Mouse (Mus musculus) layer of hippocampus, adult 9-11 months (tissue): Measurements from ENCODE around the gene Tomm22.

Experiments used
- DNase-seq: peaks from one replicate; pipeline ENCODE4 v3.0.0; 2022

The Tomm22 gene

DNA sequence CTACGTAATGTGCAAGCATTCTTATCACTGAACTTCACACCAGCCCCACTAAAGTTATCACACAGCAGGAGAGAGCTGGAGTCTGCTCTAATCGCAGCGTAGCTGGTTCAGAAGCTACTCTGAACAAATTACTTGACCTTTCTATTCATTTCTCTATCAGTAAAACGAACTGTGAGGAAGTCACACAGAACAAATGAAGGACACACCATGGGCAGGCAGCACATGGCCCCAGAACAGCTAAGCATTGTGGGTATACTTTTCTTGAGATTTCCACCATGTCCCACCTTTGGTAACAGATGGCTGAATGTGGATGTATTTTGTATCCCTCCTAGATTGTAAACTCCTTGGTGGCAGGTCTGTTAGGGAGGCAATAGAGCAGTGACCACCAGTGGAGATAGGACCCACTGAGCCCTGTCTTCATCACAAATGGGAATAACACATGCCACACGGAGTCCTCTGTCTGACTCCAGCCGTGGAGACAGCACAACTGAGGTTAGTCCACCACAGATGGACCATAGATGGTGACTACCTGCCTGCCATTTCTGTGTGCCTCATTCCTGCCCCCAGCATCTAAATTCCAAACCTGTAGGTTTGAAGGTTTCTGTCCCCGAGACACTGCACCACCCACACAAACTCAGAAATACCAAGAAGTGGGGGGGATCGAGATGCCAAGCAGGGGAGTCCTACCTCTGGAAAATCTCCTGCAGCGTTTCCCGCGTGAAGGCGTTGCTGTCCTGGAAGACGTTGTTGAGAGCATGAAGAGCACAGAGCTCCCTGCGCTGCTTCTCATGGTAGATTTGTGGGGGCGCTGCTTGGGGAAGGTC is 15.6 kb downstream of the Tomm22 start:
- no peak for DNase-seq

DNA sequence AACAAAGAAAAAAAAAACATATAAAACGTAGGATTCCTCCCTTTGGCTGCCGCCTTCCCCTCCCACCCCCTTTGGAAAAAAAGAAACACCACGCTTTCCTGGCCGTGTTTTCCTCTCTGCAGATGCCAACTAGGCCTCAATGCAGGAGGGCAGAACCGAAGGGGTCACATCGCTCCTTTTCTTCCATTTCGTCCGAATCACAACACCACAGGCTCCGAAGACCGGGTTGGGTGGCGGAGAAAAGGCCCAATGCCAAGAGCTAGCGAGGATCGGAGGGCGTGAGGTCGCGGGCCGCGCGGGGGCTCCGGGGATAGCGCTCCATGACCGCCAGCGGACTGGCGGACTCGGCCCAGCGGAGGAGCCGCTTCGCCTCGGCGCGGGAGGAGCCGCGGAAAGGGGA is 16.5 kb downstream of the Tomm22 start:
- DNase-seq: no peak

DNA sequence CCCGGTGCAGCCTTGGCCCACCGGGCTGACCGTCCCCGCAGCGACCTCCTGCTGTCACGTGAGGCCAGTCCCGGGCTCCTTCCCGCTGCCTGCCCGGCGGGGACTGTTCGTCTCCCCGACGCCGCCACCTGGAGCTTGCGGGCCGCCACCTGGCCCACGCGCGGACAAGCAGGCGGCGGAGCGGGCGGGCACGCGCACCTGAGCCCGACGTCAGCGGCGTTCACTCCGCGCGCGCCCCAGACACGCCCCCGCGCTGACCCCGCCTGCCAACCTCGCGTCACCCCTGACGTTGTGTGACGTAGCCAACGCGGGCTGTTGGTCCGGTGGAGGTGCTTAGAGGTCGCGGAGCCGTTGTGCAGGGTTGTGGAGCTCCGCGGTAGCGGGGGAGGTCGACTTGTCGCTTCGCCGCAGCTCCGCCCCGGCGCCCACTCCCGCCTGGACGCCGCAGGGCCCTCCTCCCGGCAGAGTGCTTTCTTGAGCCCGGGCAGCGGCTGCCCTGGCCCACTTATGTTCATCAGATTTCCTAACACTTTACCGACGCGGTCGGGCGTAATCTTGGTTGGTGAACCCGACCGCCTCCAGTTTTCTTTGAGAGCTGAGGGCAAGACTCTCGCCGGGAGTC is 17.1 kb downstream of the Tomm22 start, which contains the start of gene Josd1:
Josd1 (minus strand) TSS at position 274 of the 622 bp plus-strand sequence.
- DNase-seq: peak; percentile 92

DNA sequence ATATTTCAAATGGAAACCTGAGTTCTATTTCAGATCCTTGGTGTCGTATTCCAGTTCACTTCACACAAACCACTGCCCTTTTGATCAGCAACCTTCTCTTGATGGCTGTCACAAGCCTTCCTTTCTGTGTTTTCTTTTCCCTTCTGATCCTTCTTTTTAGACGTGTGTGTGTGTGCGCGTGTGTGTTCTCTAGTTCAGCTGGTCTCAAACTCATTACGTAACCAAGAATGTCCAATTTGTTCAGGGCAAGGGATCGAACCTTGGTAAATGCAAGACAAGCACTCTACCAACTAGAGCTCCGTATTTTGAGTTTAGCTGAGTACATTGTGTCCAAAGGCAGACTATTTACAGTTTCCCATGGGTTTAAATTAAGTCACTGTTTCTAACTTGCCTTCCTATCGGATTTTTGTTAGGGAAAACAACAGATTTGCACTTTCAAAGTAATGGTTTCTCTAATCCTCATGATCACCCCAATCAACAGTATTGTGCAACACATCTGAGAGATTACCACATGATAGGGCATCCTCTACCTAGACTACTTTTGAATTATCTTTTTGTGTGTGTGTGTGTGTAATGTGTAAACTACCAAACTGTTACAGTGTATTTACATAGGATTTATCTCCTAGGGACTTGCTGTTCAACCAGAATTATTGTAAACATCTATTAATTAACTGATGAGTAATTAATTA is 17.8 kb downstream of the Tomm22 start:
- no peak for DNase-seq

DNA sequence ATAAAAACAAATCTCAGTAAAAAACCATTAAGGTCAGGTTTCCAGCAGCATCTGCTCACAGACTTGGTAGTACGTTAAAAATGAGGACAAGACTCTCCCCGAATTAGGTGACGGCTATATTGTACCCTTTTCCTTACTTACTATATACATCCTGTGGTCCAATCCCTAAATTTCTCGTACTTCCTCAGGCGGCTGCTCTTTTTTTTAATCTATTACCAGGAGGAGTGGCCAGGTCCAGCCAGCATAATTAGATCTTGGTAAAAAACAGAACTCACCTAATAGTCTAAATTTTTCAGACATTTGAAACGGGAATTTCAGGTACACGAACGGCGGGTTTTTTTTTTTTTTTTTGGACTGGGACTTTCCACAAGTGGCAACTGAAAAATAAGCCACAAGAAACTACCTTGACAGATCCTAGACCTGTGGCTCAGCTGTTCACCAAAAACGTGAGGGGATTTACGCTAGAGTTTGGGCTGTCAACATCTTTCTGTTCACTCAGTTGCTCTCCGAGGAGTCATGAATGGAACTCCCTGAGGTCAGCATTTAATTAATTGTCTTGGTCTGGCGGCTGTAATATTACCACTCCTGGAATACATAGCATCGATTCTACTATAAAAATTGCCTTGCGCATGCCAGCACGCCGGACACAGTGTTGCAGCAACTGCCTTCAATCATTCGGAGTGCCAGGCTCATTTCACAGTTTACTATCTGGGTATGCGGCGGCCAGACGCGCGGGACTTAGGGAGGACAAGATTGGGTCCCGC is 19.2 kb downstream of the Tomm22 start:
- no peak for DNase-seq

DNA sequence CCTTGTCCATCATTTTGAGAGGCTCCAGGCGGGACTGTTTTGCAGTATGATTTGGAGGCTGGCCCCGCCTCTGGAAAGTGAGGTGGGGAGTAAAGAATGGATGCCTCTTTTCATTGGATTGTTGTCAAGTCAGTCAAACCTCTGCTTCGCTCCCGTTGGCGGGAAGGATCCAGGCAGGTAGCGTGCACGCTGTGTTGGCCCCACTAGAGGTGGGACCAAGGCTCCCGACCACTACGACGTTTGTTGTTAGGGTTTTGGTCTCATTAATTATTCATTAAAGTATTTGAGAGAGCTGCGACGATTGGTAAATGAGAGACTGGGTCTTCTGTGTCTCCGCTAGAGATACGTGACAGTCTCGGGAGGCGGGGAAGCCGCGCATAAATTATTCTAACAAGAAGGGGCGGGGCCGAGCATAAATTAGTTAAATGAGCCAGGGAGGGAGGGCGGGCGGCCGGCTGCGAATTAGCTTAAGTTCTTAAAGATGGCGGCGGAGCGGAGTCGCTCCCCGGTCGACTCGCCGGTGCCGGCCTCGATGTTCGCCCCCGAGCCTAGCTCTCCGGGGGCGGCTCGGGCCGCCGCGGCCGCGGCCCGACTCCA is 19.9 kb downstream of the Tomm22 start, which contains the start of gene Gtpbp1:
Gtpbp1 (plus strand) TSS at position 420 of the 597 bp plus-strand sequence.
- DNase-seq: peak; percentile 100

DNA sequence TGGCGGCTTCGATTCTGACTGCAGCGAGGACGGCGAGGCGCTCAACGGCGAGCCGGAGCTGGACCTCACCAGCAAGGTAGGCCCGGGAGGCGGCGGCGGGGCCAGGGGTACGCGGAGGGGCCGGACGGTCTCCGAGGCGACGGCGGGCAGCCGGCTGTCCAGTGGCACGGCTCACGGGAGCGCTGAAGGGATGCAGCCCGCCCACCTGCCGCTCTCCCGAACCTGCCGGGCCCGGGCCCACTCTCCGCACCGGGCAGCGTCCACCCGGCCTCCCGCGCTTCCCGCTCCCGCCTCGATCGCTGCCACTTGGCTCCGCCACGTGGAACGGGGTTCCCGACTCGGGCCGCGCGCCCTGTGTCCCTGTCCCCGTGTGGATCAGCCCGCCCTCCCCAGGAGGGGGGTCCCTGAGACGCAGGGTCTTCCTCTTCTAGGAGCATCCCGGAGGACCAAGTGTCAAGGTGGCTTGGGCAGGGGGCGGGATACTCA is 20.4 kb downstream of the Tomm22 start:
- no peak for DNase-seq

DNA sequence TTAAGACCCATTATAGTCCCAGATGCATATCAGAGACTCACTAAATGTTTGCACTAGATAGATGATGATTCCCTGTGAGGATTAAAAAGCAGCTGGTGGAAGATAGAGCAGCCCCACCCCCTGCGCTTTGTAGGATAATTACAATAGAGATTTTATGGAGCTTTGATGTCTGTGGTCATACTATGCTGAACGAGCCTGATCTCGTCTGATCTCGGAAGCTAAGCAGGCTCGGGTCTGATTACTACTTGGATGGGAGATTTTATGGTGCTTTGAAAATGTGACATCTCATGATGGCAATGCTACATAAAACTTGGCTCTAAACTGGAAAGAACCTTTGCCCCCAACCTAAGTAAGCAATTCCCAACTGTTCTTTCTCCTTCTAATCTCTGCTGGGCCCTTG is 21.7 kb downstream of the Tomm22 start:
- no peak for DNase-seq

DNA sequence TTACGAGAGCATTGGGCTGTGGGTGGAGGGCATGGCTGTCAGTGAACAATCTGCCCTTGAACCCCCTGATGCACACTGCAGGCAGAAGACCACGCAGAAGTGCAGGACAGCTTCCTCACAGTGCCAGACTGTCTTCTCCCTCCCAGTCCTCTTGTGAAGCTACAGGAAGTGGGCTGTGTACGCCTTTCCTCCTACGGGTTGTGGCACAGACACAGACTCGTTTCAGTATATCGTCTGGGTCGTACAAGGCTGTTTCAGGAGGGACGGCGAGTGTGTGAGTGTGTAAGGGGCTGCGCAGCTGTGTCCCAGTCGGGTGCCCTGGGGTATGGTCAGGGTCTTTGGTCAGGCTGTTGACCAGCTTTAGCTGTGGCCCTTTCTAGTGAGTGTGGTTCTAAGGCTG is 23.1 kb downstream of the Tomm22 start:
- DNase-seq: peak; percentile 44

DNA sequence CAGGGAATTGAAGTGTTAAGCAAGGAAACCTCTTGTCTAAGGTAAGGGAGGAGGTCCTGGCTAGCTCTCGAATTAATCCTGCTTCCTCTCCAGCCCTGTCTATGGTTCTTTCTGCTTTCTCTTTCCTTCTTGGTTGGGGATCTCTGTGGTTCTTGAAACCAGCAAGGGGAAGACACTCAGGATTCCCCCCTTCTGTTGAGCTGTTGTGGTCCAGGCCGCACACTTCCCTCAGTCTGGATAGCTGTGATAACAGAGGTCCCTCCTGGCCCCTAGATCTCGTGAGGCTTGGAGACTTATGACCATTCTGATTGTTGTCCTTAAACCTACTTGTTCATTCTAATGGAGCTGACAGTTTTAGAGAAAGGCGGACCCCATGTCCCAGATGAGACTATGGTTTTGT is 23.9 kb downstream of the Tomm22 start:
- no peak for DNase-seq

DNA sequence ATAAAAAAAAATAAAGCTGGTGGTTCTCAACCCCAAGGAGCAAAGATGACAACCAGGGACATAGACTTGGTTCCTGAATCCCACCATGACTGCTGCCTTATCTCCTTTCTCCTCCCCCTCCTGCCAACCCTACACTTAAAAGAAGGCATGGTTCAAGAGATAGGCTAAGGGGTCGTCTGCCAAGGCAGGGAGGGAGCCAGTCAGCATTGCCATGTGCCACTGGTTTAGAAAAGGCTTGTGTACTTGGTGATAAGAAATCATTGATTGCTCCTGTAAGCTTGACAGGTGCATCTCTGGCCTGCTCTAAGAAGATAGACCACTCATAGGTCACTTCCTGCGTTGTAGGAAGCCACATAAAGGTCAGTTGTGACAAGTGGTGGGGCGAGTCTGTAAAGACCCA is 24.9 kb downstream of the Tomm22 start:
- DNase-seq: no peak

DNA sequence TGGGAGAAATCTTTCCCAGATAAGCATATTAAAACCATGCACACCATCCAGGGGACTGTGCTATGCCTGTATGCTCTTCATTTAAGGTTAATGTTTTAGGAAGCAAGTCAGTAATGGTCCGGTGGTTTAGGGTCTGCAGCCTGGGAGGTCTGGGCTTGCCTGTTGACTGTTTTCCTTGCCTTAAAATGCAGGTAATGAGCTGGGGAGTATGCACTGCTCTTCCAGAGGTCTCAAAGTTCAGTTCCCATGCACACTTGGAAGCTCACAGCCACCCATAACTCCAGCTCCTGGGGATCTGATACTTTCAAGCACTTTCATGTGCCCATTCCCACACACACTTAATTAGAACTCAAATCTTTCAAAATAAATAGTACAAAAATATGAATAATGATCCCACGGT is 25.8 kb downstream of the Tomm22 start:
- DNase-seq: no peak

DNA sequence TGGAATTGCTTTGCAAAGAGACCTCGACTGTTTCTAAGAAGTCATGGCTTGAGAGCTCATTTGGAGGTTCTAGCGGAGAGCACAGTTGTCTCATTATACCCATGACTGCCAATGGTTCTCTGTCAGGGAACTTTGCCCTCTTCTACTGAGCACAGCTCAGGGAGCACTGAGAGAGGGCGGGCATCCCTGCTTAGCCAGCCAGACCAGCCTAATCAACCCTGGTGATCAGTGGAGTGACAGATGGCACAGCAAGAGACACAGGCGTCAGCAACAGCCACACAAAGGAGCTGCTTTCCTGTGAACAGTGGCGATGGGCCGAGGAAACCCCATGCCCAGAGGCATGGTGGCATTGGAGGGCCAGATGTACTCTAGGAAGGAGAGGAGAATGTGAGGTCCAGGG is 26.4 kb downstream of the Tomm22 start:
- DNase-seq: peak; percentile 31

DNA sequence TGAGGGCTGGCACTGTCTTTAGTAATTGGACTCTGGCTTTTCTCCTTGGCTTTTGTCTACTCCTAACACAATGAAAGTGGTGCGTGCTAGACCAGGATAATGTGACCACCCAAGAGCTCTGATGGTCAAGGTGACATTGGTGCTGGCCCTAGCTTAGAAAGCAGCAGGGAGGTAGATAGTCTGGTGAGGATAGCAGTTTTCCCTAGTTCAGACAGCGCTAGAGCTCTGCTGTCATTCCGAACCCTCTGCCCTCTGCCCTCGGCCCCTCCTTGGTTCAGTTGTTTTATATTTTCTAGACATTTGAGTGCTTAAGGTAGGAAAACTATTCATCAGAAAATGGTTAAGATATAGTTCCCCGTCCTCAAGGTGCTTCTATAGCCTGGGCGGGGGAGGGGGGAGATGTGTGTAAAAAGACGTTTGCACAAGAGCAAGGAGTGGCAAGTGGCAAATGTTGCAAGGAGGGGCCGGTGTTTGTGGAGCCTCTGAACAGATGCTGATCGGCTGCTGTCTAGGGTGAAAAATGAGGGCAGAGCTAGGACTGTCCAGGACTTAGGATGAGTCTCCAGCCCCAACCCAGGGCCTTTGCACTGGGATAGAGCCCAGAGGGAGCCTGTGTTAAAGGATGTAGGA is 27.0 kb downstream of the Tomm22 start:
- DNase-seq: no peak

DNA sequence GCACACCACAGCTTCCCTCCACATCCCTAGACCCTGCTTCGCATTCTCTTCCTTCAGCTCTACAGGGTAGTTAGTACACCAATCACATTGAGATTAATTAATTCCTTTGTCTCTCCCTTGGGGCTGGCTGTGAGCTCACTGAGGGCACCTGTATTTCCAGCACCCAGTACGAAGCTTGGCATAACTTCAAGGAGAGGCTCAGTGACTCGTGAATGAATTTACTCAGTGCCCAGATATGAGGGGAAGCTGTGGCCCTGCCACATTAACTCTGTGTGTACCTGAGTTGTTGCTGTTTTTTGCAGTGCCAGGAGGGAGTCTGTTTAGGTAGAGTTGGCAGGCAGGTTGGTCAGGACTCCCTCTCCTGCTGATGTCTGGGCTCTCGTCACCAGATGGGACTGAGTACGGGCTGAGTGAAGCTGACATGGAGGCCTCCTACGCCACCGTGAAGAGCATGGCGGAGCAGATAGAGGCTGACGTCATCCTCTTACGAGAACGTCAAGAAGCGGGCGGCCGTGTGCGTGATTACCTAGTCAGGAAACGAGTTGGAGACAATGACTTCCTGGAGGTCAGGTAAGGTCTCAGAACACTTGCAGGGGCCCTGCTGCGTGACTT is 36.0 kb downstream of the Tomm22 start:
- peak; percentile 52 for DNase-seq

DNA sequence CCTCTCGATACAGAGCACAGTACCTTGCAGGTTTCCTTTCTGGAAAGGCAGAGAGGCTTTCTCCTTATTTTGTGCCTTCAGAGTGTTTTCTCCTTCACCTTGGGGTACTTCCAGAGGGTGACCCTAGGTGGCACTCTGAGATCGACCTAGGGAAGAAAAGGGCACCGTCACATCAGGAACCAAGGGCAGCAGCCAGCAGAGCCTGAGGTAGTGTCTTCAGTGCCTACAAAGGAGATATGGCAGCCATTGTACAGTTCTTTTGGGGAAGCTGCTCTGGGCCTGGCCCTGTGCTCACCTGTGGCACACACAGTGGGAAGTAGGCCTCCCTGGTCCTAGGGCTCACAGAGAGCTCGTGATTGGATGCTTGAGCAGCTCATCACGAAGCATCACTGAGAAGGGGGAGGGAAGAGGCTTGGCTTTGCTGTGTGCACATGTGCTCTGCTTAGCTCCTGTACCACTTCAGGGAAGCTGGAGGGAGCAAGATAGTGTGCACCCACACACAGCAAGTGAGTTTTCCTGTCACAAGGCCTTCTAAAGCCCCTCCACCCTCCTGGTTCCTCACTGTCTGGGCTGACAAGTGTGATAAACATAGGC is 37.7 kb downstream of the Tomm22 start:
- no peak for DNase-seq

DNA sequence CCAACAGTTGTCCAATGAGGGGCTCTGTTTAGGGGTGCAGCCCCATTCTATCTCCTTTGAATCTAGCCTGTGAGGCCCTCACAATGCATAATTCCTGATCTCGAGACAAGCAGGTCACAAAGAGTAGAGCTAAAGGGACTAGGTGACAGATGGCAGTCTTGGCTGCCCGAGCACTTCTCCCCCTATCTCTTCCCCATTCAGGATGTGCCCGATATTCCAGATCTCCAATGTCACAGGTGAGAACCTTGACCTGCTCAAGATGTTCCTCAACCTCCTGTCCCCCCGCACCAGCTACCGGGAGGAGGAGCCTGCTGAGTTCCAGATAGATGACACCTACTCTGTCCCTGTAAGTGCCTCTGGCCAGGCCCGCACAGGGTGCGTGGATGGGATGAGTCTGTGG is 45.0 kb downstream of the Tomm22 start:
- DNase-seq: no peak

DNA sequence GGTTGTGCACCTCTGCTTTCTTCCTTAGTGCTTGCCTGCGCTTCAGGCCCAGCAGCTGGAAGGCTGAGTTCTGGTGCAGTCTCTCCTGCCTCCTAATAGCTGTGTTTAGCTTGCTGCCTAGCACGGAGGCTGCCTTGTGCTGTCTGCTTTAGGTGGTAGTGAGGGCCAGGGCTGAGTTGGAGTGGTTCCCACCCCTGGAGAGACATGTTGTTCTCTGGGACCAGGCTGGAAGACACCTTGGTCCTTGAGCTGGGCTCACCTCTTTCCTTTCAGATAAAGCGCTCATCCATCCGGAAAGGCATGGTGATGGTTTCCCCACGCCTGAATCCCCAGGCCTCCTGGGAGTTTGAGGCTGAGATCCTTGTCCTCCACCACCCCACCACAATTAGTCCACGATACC is 46.0 kb downstream of the Tomm22 start:
- DNase-seq: no peak

DNA sequence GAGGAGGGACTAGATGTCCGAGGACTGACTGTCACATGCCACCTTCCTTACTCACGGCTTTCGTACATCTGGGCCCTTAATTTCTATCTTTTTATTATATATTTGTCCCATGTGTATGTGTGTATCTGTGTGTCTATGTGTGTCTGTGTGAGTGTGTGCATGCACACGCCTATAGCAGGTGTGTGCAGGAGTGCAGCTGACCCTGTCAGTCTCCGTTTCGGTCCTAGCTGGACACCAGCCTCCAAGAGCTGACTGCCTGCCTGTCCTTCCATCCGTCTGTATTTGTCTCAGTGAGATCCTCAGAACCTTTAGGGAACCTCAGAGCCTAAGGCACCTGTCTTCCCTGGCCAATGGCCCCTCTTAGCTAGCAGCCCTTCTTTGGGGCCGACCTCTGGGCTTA is 49.6 kb downstream of the Tomm22 start:
- no peak for DNase-seq

DNA sequence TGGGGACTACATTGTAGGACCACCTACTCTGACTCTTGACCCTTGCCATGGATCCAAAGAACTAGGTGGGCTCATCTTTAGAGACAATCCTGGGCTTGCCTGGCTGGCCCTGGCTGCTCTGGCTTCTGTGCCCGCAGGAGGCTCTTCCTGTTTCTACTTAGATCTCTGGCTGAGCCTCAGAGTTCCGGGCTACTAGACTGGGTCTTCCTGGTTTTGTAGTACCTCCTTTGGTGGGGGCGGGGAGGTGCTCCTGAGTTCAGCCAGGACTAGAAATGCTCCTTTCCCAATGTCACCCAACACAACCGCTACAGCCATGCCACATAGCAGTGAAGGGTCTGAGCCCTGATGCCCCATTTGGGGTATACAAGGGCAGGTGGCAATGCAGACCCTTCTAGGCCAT is 50.1 kb downstream of the Tomm22 start:
- DNase-seq: peak; percentile 59
